In the genomic region with DNA sequence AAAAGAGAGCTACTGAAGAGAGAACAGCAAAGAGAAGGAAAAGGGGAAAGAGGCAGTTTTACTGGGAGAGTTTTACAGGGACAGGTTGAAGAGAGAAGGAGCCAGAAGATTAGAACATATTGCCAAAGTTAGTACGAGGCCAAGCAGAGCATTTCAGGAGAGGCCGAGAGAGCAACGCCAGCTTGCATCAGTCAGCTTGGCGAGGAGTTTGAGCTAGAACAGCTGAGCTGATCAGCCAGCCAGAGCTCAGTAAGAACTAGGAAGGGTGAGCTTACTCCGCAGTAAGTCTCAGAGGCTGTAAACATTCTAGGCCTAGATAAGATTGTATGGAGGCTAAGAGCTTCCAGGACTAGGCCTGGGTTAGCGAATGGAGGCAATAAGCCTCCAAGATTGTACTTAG, we compare ENCODE assay signal across 19 mouse cellular contexts.
A peak's percentile ranks its signal among the peaks of the same experiment; 100 is the strongest.
DNase-seq lines count a peak whose midpoint lies in the region; ATAC-seq lines count a peak whose summit lies in the region.
"Had no signal": no experiment of that assay in that cellular context is flagged by ENCODE, and none has a peak within 500 bp of the region (broad histone marks: within the 10 kb centered on the region; RNA-seq: fewer than 3 reads in every experiment).

No protein-coding gene starts in this region.

- H3K4me1 ChIP-seq in kidney, embryonic 14.5 days (ENCODE audit: control insufficient read depth, insufficient read depth, low read length), result no peaks in the 10 kb centered on the region
- H3K4me1 ChIP-seq: limb, embryonic 15.5 days; neural tube, embryonic 12.5 days had no signal

- no peak overlapping the region for H3K27ac ChIP-seq in kidney, embryonic 14.5 days (ENCODE audit: low read depth, low read length)
- H3K27ac ChIP-seq: embryonic facial prominence, embryonic 13.5 days; limb, embryonic 15.5 days; midbrain, embryonic 10.5 days; neural tube, embryonic 12.5 days had no signal

- intact Hi-C loops in heart, postnatal 10 days (cut with DNase I), result no loop called here

- 86% methylated on average over 6 of the region's 6 CpGs for WGBS in kidney, embryonic 14.5 days

- DNase-seq in kidney, postnatal 4 days, result peak; percentile 29 to 43
- peak; percentile 58 for DNase-seq in heart, adult 8-10 months (ENCODE audit: low spot score)
- DNase-seq in heart, postnatal 10 days, result peak; percentile 58 to 64
- DNase-seq in lung, postnatal 36 days, result peak; percentile 47
- no peak for DNase-seq in retina, postnatal 1 day
- DNase-seq: adrenal gland, postnatal 36 days; cerebellum, adult 8-10 months; gastrocnemius, postnatal 10 days; right cerebral cortex, postnatal 25 days; thymus, postnatal 25 days had no signal

- no peak overlapping the region for H3K4me2 ChIP-seq in kidney, embryonic 14.5 days (replicated peaks; ENCODE audit: low read depth, low read length)
- H3K4me2 ChIP-seq: embryonic facial prominence, embryonic 13.5 days; limb, embryonic 15.5 days; neural tube, embryonic 12.5 days had no signal

- no peak overlapping the region for H3K9ac ChIP-seq in kidney, embryonic 14.5 days (ENCODE audit: low read depth, low read length)
- H3K9ac ChIP-seq: embryonic facial prominence, embryonic 13.5 days; limb, embryonic 15.5 days; neural tube, embryonic 12.5 days had no signal

- H3K36me3 ChIP-seq in kidney, embryonic 14.5 days (ENCODE audit: control insufficient read depth, insufficient read depth, low read length), result no peaks in the 10 kb centered on the region
- H3K36me3 ChIP-seq: G1E; neural tube, embryonic 12.5 days had no signal

- no peak overlapping the region for H3K4me3 ChIP-seq in kidney, embryonic 14.5 days (ENCODE audit: low read length)
- H3K4me3 ChIP-seq: embryonic facial prominence, embryonic 13.5 days; limb, embryonic 15.5 days; midbrain, embryonic 10.5 days; neural tube, embryonic 12.5 days had no signal

- H3K9me3 ChIP-seq in kidney, embryonic 14.5 days (ENCODE audit: control insufficient read depth, low read length), result no peaks in the 10 kb centered on the region
- H3K9me3 ChIP-seq: embryonic facial prominence, embryonic 13.5 days; G1E; limb, embryonic 15.5 days; midbrain, embryonic 10.5 days; neural tube, embryonic 12.5 days had no signal

- no peak for ATAC-seq in kidney, embryonic 14.5 days (ENCODE audit: low FRiP score, low TSS enrichment)
- no peak for ATAC-seq in CD4-positive, CD25-positive, alpha-beta regulatory T cell, adult 4 months
- ATAC-seq: hindbrain, embryonic 16.5 days; intestine, postnatal 0 days had no signal

- H3K27me3 ChIP-seq in kidney, embryonic 14.5 days (ENCODE audit: control insufficient read depth, insufficient read depth, low read length), result no peaks in the 10 kb centered on the region
- H3K27me3 ChIP-seq: embryonic facial prominence, embryonic 13.5 days; limb, embryonic 15.5 days; neural tube, embryonic 12.5 days had no signal
